Mouse (Mus musculus): ENCODE data around the gene Gm20532. TPM values are rescaled to one million over a fixed set of nuclear protein-coding genes. Genes with fewer than 3 reads are reported as not detected.

Gene Gm20532
- polyA plus RNA-seq, 1 experiment: not detected

GRCm38 (mm10) chr2:26571400-26571799 lies 15.0 kb upstream of the Gm20532 start:
- H3K4me3 ChIP-seq (replicated peaks): peak overlapping the region; percentile 84
- no peaks in the 10 kb centered on the region for H3K9me3 ChIP-seq
- no peaks in the 10 kb centered on the region for H3K36me3 ChIP-seq (replicated peaks; ENCODE audit: low read length)
- H3K27me3 ChIP-seq (replicated peaks): no peaks in the 10 kb centered on the region
- peaks cover 87% of the 10 kb centered on the region for H3K4me1 ChIP-seq
- TF ChIP-seq GATA1 (IDR thresholded peaks at IDR 0.05; ENCODE audit: borderline replicate concordance, low read length) (no peak), FLI1 (IDR thresholded peaks at IDR 0.05; ENCODE audit: low read length) (no peak)

DNA sequence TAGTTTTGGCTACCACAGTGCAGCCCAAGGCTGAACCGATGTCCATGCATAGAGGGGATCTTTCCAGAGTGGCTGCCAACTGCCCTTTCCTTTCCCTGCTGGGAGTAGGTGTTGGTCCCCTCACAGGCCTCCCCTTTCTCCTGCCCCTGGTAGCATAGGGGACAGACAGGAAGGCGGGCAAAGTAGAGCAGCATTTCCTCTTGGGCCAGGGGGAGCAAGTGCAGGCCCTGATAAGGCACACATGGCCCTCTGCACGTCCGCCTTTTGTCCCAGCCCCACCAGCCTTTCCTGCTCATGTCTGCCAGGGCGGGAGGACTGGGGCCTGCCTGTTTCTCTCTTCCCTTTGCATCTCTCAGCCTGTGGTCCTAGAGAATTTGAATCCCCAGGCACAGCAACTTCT lies 14.6 kb upstream of the Gm20532 start:
- TF ChIP-seq GATA1 (IDR thresholded peaks at IDR 0.05; ENCODE audit: borderline replicate concordance, low read length): peak; percentile 79; the same call in 2 of the 3 replicates
- TF ChIP-seq FLI1 (IDR thresholded peaks at IDR 0.05; ENCODE audit: low read length): 0 out of 2 replicates have a peak, but pooled peaks have one; percentile 24
- H3K4me1 ChIP-seq: peaks cover 88% of the 10 kb centered on the region
- no peaks in the 10 kb centered on the region for H3K36me3 ChIP-seq (replicated peaks; ENCODE audit: low read length)
- peak overlapping the region; percentile 84 for H3K4me3 ChIP-seq (replicated peaks)
- H3K9me3 ChIP-seq: no peaks in the 10 kb centered on the region
- no peaks in the 10 kb centered on the region for H3K27me3 ChIP-seq (replicated peaks)

GRCm38 (mm10) chr2:26573396-26573795 lies 13.0 kb upstream of the Gm20532 start:
- Histone ChIP-seq H3K4me3 (replicated peaks) (peak overlapping the region; percentile 70), H3K4me1 (peaks cover 99% of the 10 kb centered on the region), H3K36me3 (replicated peaks; ENCODE audit: low read length) (no peaks in the 10 kb centered on the region), H3K27me3 (replicated peaks) (no peaks in the 10 kb centered on the region), H3K9me3 (no peaks in the 10 kb centered on the region)
- TF ChIP-seq GATA1 (IDR thresholded peaks at IDR 0.05; ENCODE audit: borderline replicate concordance, low read length) (no peak), FLI1 (IDR thresholded peaks at IDR 0.05; ENCODE audit: low read length) (no peak)

GRCm38 (mm10) chr2:26573807-26574206 lies 12.6 kb upstream of the Gm20532 start:
- H3K4me1 ChIP-seq: peaks cover 100% of the 10 kb centered on the region
- no peaks in the 10 kb centered on the region for H3K36me3 ChIP-seq (replicated peaks; ENCODE audit: low read length)
- H3K27me3 ChIP-seq (replicated peaks): peaks cover under 1% of the 10 kb centered on the region
- peak overlapping the region; percentile 44 for H3K4me3 ChIP-seq (replicated peaks)
- TF ChIP-seq FLI1 (IDR thresholded peaks at IDR 0.05; ENCODE audit: low read length) (no peak), GATA1 (IDR thresholded peaks at IDR 0.05; ENCODE audit: borderline replicate concordance, low read length) (no peak)
- H3K9me3 ChIP-seq: no peaks in the 10 kb centered on the region

DNA sequence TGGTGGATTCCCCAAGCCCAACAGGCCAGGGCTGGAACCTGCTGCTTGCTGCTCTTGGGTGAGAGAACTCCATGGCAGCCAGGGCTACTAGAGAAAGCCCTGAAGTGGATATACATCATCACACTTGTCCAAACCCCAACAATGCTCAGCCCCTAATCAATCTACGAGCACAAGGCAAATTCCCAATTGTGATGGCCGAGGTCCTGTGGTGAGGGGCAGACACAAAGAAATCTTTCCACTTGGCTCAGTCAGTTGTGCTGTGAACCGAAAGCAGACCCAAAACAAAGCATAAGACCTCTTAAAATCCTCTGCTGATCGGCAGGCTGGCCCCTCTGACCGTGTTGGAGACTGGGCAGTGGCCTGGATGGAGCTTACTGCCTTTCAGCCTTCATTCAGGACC lies 11.6 kb upstream of the Gm20532 start:
- no peaks in the 10 kb centered on the region for H3K9me3 ChIP-seq
- H3K4me1 ChIP-seq: peaks cover 100% of the 10 kb centered on the region
- H3K27me3 ChIP-seq (replicated peaks): peaks cover 6% of the 10 kb centered on the region
- no peaks in the 10 kb centered on the region for H3K36me3 ChIP-seq (replicated peaks; ENCODE audit: low read length)
- H3K4me3 ChIP-seq (replicated peaks): no peak overlapping the region
- no peak for TF ChIP-seq GATA1 (IDR thresholded peaks at IDR 0.05; ENCODE audit: borderline replicate concordance, low read length)
- TF ChIP-seq FLI1 (IDR thresholded peaks at IDR 0.05; ENCODE audit: low read length): no peak

GRCm38 (mm10) chr2:26575378-26575777 lies 11.1 kb upstream of the Gm20532 start:
- no peaks in the 10 kb centered on the region for H3K36me3 ChIP-seq (replicated peaks; ENCODE audit: low read length)
- TF ChIP-seq FLI1 (IDR thresholded peaks at IDR 0.05; ENCODE audit: low read length) (no peak), GATA1 (IDR thresholded peaks at IDR 0.05; ENCODE audit: borderline replicate concordance, low read length) (no peak)
- H3K4me1 ChIP-seq: peaks cover 100% of the 10 kb centered on the region
- H3K27me3 ChIP-seq (replicated peaks): peaks cover 11% of the 10 kb centered on the region
- H3K9me3 ChIP-seq: no peaks in the 10 kb centered on the region
- peak overlapping the region; percentile 31 for H3K4me3 ChIP-seq (replicated peaks)

- H3K27me3 ChIP-seq (replicated peaks): peaks cover 14% of the 10 kb centered on the region
- H3K4me1 ChIP-seq: peaks cover 100% of the 10 kb centered on the region
- no peaks in the 10 kb centered on the region for H3K36me3 ChIP-seq (replicated peaks; ENCODE audit: low read length)
- peak overlapping the region; percentile 5 for H3K4me3 ChIP-seq (replicated peaks)
- TF ChIP-seq GATA1 (IDR thresholded peaks at IDR 0.05; ENCODE audit: borderline replicate concordance, low read length) (no peak), FLI1 (IDR thresholded peaks at IDR 0.05; ENCODE audit: low read length) (no peak)
- no peaks in the 10 kb centered on the region for H3K9me3 ChIP-seq
Measured at GRCm38 (mm10) chr2:26575865-26576264, 10.6 kb upstream of the Gm20532 start.

DNA sequence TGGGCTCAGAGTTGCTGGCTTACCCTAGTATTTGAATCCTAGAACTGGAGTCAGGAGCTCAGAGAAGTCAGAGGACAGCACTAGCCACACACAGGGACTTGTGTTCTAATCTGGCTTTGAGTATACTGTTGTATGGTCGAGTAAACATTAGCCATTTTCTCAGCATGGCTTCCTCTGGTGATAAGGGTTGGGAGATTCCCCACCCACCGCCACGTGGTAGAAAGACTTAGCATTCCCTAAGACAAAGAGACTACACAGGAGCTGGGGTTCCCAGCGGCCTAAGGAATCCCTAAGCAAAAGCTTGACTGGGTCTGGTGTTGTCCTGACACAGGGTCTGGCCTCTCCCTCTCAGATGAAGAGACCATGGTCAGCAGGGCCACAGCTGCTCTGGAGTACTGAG lies 10.0 kb upstream of the Gm20532 start:
- Histone ChIP-seq H3K4me1 (peaks cover 100% of the 10 kb centered on the region), H3K9me3 (no peaks in the 10 kb centered on the region), H3K4me3 (replicated peaks) (no peak overlapping the region), H3K27me3 (replicated peaks) (peaks cover 19% of the 10 kb centered on the region), H3K36me3 (replicated peaks; ENCODE audit: low read length) (no peaks in the 10 kb centered on the region)
- TF ChIP-seq GATA1 (IDR thresholded peaks at IDR 0.05; ENCODE audit: borderline replicate concordance, low read length): no peak
- no peak for TF ChIP-seq FLI1 (IDR thresholded peaks at IDR 0.05; ENCODE audit: low read length)

DNA sequence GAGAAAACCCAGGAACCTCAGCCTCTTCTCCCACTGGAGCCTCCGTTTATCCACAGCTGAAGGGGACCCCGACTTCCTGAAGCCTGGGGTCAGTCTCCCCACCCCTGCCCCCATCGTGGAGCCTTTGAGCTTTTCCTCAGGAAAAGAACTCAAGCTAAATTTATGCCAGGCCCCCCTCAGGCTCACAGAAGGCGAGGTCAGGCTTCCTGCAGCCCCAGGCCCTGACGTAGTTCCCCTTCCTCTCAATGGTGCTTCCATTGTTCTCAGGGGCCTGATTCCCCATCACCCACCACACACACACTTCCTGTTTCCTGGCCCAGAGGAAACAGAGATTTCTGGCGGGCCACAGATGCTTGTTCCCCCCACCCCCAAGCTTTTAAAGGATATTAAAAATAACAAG lies 8.1 kb upstream of the Gm20532 start:
- Histone ChIP-seq H3K27me3 (replicated peaks) (peaks cover 37% of the 10 kb centered on the region), H3K4me1 (peaks cover 100% of the 10 kb centered on the region), H3K9me3 (no peaks in the 10 kb centered on the region), H3K36me3 (replicated peaks; ENCODE audit: low read length) (no peaks in the 10 kb centered on the region), H3K4me3 (replicated peaks) (peak overlapping the region; percentile 71)
- no peak for TF ChIP-seq FLI1 (IDR thresholded peaks at IDR 0.05; ENCODE audit: low read length)
- TF ChIP-seq GATA1 (IDR thresholded peaks at IDR 0.05; ENCODE audit: borderline replicate concordance, low read length): no peak

DNA sequence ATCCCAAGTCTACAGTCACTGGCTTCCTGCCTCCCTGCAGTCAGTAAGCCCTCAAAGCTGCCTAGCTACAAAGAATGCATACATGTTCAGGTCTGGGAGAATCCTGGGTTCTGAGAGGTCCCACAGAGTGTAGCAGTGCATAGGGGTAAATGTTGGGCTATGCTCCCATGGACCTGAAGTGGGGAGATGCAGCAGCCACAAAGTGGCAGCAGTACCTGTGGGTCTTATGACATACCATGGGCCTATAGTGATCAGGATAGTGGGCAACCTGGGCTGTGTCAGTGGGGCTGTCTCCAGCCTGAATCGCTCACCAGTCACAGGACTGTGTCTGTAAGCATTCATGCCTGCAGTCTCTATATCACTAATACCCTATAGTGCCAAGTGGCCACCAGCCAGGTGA lies 6.7 kb upstream of the Gm20532 start, which contains the start of gene Egfl7:
Gene Egfl7, plus strand, starts transcription at position 301 of the 400 bp plus-strand sequence.
- Histone ChIP-seq H3K4me1 (peaks cover 100% of the 10 kb centered on the region), H3K36me3 (replicated peaks; ENCODE audit: low read length) (no peaks in the 10 kb centered on the region), H3K9me3 (no peaks in the 10 kb centered on the region), H3K27me3 (replicated peaks) (peaks cover 47% of the 10 kb centered on the region), H3K4me3 (replicated peaks) (peak within 1 kb of the TSS; percentile 71)
- TF ChIP-seq GATA1 (IDR thresholded peaks at IDR 0.05; ENCODE audit: borderline replicate concordance, low read length): no peak
- no peak for TF ChIP-seq FLI1 (IDR thresholded peaks at IDR 0.05; ENCODE audit: low read length)

- Histone ChIP-seq H3K4me3 (replicated peaks) (peak overlapping the region; percentile 60), H3K27me3 (replicated peaks) (peaks cover 55% of the 10 kb centered on the region), H3K4me1 (peaks cover 99% of the 10 kb centered on the region), H3K36me3 (replicated peaks; ENCODE audit: low read length) (peaks cover 2% of the 10 kb centered on the region), H3K9me3 (no peaks in the 10 kb centered on the region)
- TF ChIP-seq FLI1 (IDR thresholded peaks at IDR 0.05; ENCODE audit: low read length) (no peak), GATA1 (IDR thresholded peaks at IDR 0.05; ENCODE audit: borderline replicate concordance, low read length) (no peak)
Measured at GRCm38 (mm10) chr2:26580751-26581150, 5.7 kb upstream of the Gm20532 start.

Measured in megakaryocyte, embryonic 14.5 days (primary cell).